Mouse (Mus musculus) embryonic facial prominence, embryonic 11.5 days (tissue): ENCODE results near the gene Gm29554. TPM values are rescaled to one million over a fixed set of nuclear protein-coding genes. Genes with fewer than 3 reads are reported as not detected.
"Not testable (repeated sequence)": the region's sequence is repeated elsewhere in the genome, so short reads cannot be mapped to it uniquely, and the experiment has no call there.

Experiments used
- ATAC-seq: fragments of 200-750 bp; cut with Nextera tagmentation; replicated peaks from 2 replicates; pipeline ENCODE4 v1.8.0; 2017; ENCODE audit warnings: low read depth; ENCODE audit not compliant: insufficient number of reproducible peaks, low FRiP score, low TSS enrichment
- DNase-seq: peaks from one replicate; pipeline ENCODE4 v3.0.0-alpha.2; 2015; ENCODE audit warnings: low spot score
- H3K27ac ChIP-seq: fragments of 300-500 bp; sonication (generic); replicated peaks from 2 replicates; pipeline ENCODE4 v1.5.1; 2014; ENCODE audit warnings: mild to moderate bottlenecking, low read depth, low read length, control low read depth
- H3K27me3 ChIP-seq: fragments of 300-500 bp; sonication (generic); 2 replicates; pipeline ENCODE4 v1.6.1; 2014; ENCODE audit warnings: mild to moderate bottlenecking, low read length, moderate library complexity, mixed read lengths; ENCODE audit not compliant: control insufficient read depth, insufficient read depth
- H3K36me3 ChIP-seq: fragments of 300-500 bp; sonication (generic); replicated peaks from 2 replicates; pipeline ENCODE4 v1.6.1; 2014; ENCODE audit warnings: low read depth, mild to moderate bottlenecking, low read length, moderate library complexity, mixed read lengths; ENCODE audit not compliant: control insufficient read depth, insufficient read depth
- H3K4me1 ChIP-seq: fragments of 300-500 bp; sonication (generic); 2 replicates; pipeline ENCODE4 v1.6.1; 2014; ENCODE audit warnings: low read length, mixed read lengths; ENCODE audit not compliant: control insufficient read depth, insufficient read depth
- H3K4me2 ChIP-seq: fragments of 300-500 bp; sonication (generic); 2 replicates; pipeline ENCODE4 v1.6.1; 2014; ENCODE audit warnings: low read depth, mild to moderate bottlenecking, control low read depth, low read length, moderate library complexity
- H3K4me3 ChIP-seq: fragments of 300-500 bp; sonication (generic); 2 replicates; pipeline ENCODE4 v1.5.1; 2014; ENCODE audit warnings: low read depth, low read length, control low read depth
- H3K9ac ChIP-seq: fragments of 300-500 bp; sonication (generic); replicated peaks from 2 replicates; pipeline ENCODE4 v1.6.1; 2014; ENCODE audit warnings: mild to moderate bottlenecking, control low read depth, low read length
- H3K9me3 ChIP-seq: fragments of 300-500 bp; sonication (generic); replicated peaks from 2 replicates; pipeline ENCODE4 v1.6.1; 2016; ENCODE audit warnings: mild to moderate bottlenecking, low read length, inconsistent platforms, mixed read lengths; ENCODE audit not compliant: control insufficient read depth
- WGBS: fragments of 180-500 bp; shearing (Covaris S2); extraction: QIAGEN DNeasy Blood & Tissue Kit; methylation state at CpG from one replicate; pipeline ENCODE4 v1.1.7; 2014; 5-methylcytosine and 5-hydroxymethylcytosine counted together
- polyA plus RNA-seq: library from polyadenylated mRNA; unstranded; fragments of >200 nt; fragmentation: Nextera tagmentation; extraction: Ambion mirVana; gene quantifications from 2 replicates; pipeline ENCODE4 v1.2.1, GENCODE M21; 2014

The Gm29554 gene
- polyA plus RNA-seq = not detected in 2 replicates

DNA sequence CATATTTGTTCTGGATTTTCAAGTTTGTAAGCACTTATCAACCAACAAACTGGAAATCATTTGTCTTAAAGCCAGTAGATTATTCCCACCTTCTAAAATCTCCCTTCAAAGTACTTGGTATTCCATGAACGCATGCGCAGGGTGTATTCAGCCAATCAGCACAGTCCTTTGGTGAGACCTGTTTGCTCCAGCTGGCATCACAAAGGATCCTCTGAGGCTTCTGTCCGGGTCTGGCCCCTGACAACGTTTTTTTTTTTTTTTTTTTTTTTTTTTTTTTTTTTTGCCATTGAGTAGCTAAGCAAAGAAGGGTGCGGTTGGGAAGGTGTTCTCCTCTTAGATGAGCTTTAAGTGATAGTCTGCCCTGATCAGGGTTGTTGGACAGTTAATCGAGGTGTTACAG lies at the start of gene Gm29554:
TSS of gene Gm29554 (plus strand) at position 301 of the 400 bp plus-strand sequence.
- not testable (repeated sequence) for H3K27ac ChIP-seq, DNase-seq, H3K4me2 ChIP-seq, H3K36me3 ChIP-seq, H3K9me3 ChIP-seq, ATAC-seq, H3K4me1 ChIP-seq, H3K4me3 ChIP-seq, H3K9ac ChIP-seq, H3K27me3 ChIP-seq
- no CpG with 5 or more reads among the region's 6 CpGs for WGBS

Other genes with a start within 250 kb of the Gm29554 start
- not detected in 2 replicates for gene Gm20812, start 108.0 kb downstream of the Gm29554 start, polyA plus RNA-seq